Mouse (Mus musculus) ES-E14 (cell line): ENCODE measurements around the gene Dab1. TPM values are rescaled to one million over a fixed set of nuclear protein-coding genes. Genes with fewer than 3 reads are reported as not detected.

ENCODE experiments used
- DNase-seq: peaks from one replicate; pipeline ENCODE4 v3.0.0-alpha.2; 2013; ENCODE audit warnings: low read depth, low spot score
- H3K27ac ChIP-seq: 2 replicates; pipeline ENCODE4 v1.5.1; 2012; ENCODE audit warnings: low read depth, mild to moderate bottlenecking, low read length, moderate library complexity, mixed read lengths; ENCODE audit not compliant: poor library complexity, insufficient read depth, severe bottlenecking
- H3K36me3 ChIP-seq: 2 replicates; pipeline ENCODE4 v1.6.1; 2012; ENCODE audit warnings: mild to moderate bottlenecking, low read length, moderate library complexity, mixed read lengths; ENCODE audit not compliant: control insufficient read depth, poor library complexity, insufficient read depth, severe bottlenecking
- H3K4me1 ChIP-seq, 2 experiments: fragments of 150-350 bp in 1 of 2; sonication (generic) in 1 of 2; 2 replicates each; pipeline ENCODE4 v1.6.1; 2012; ENCODE audit warnings: low read length in 2 of 2, mild to moderate bottlenecking in 1 of 2, mixed read lengths in 1 of 2; ENCODE audit not compliant: control insufficient read depth in 2 of 2, insufficient read depth in 2 of 2, poor library complexity in 1 of 2
- H3K4me3 ChIP-seq, 2 experiments: fragments of 150-350 bp in 1 of 2; sonication (generic) in 1 of 2; 2 replicates each; pipeline ENCODE4 v1.5.1; 2012; ENCODE audit warnings: low read length in 2 of 2, low read depth in 1 of 2, mild to moderate bottlenecking in 1 of 2, mixed read lengths in 1 of 2; ENCODE audit not compliant: insufficient read depth in 1 of 2, poor library complexity in 1 of 2, severe bottlenecking in 1 of 2
- H3K9ac ChIP-seq: 2 replicates; pipeline ENCODE4 v1.6.1; 2012; ENCODE audit warnings: low read depth, mild to moderate bottlenecking, low read length, mixed read lengths; ENCODE audit not compliant: poor library complexity, insufficient read depth, severe bottlenecking
- H3K9me3 ChIP-seq: fragments of 150-350 bp; sonication (generic); 2 replicates; pipeline ENCODE4 v1.6.1; 2012; ENCODE audit warnings: low read depth, mild to moderate bottlenecking, low read length; ENCODE audit not compliant: control insufficient read depth, insufficient read depth
- CHD2 ChIP-seq: IDR thresholded peaks from 2 replicates; pipeline ENCODE4 v1.6.1; 2014; ENCODE audit warnings: mild to moderate bottlenecking, low read depth, low read length, inconsistent platforms
- HCFC1 ChIP-seq: IDR thresholded peaks from 2 replicates; pipeline ENCODE4 v1.6.1; 2012; ENCODE audit warnings: low read length, inconsistent platforms, borderline replicate concordance; ENCODE audit not compliant: insufficient read depth
- MAFK ChIP-seq: IDR thresholded peaks from 2 replicates; pipeline ENCODE4 v1.6.1; 2014; ENCODE audit warnings: mild to moderate bottlenecking, low read depth, low read length, inconsistent platforms; ENCODE audit not compliant: insufficient read depth
- ZC3H11A ChIP-seq: IDR thresholded peaks from 2 replicates; pipeline ENCODE4 v1.6.1; 2012; ENCODE audit warnings: low read depth, mild to moderate bottlenecking, inconsistent platforms, low read length, borderline replicate concordance
- ZNF384 ChIP-seq: IDR thresholded peaks from 2 replicates; pipeline ENCODE4 v1.6.1; 2012; ENCODE audit warnings: low read depth, low read length, inconsistent platforms
- in situ Hi-C, 2 experiments: fragments of 600-800 bp; cut with MboI; formaldehyde crosslinking; loops; one replicate each; pipeline ENCODE4 v1.15.1; 2025; ENCODE audit warnings: low sequenced_read_pairs in 2 of 2, inconsistent platforms in 1 of 2; ENCODE audit not compliant: unreplicated experiment in 2 of 2
- total RNA-seq: library from RNA; depleted of rRNA; stranded (reverse); fragments of 300-350 nt; gene quantifications from 2 replicates; pipeline ENCODE4 v1.2.3, GENCODE M21; 2012

Dab1 gene
- total RNA-seq, 1 experiment, result 7.9 TPM

GRCm38 (mm10) chr4:104766065-104766464 is 1146.9 kb downstream of the Dab1 start, which contains the start of gene C8b:
Gene C8b, plus strand, starts transcription at chr4:104766317.
- H3K36me3 ChIP-seq, result no peaks in the 10 kb centered on the region
- H3K27ac ChIP-seq, result no peak within 1 kb of the TSS
- H3K4me3 ChIP-seq, result no peak within 1 kb of the TSS
- in situ Hi-C loops, result no loop called here
- no peak for TF ChIP-seq MAFK
- no peak for TF ChIP-seq CHD2
- no peak for TF ChIP-seq ZC3H11A
- TF ChIP-seq ZNF384, result no peak
- TF ChIP-seq HCFC1, result no peak
- no peaks in the 10 kb centered on the region for H3K4me1 ChIP-seq
- no peaks in the 10 kb centered on the region for H3K9me3 ChIP-seq
- H3K9ac ChIP-seq, result no peak within 1 kb of the TSS
- DNase-seq, result no peak

- H3K4me3 ChIP-seq, result no peak overlapping the region
These were observed 1149.0 kb downstream of the Dab1 start for GRCm38 (mm10) chr4:104768190-104768589.

GRCm38 (mm10) chr4:104769602-104770001 is 1150.4 kb downstream of the Dab1 start:
- no peaks in the 10 kb centered on the region for H3K4me1 ChIP-seq
- no peaks in the 10 kb centered on the region for H3K9me3 ChIP-seq
- H3K4me3 ChIP-seq, result no peak overlapping the region
- no peak overlapping the region for H3K27ac ChIP-seq
- DNase-seq, result no peak
- H3K36me3 ChIP-seq, result no peaks in the 10 kb centered on the region
- in situ Hi-C loops, result no loop called here
- no peak overlapping the region for H3K9ac ChIP-seq
- TF ChIP-seq ZC3H11A (no peak), MAFK (no peak)

More at GRCm38 (mm10) chr4:104768190-104768589, 1149.0 kb downstream of the Dab1 start:
- Histone ChIP-seq H3K9me3 (no peaks in the 10 kb centered on the region), H3K27ac (no peak overlapping the region), H3K4me1 (no peaks in the 10 kb centered on the region), H3K36me3 (no peaks in the 10 kb centered on the region), H3K9ac (no peak overlapping the region)
- no peak for DNase-seq
- in situ Hi-C loops, result no loop called here
- TF ChIP-seq CHD2, result no peak
- TF ChIP-seq ZC3H11A, result no peak
- TF ChIP-seq HCFC1, result no peak
- TF ChIP-seq ZNF384, result no peak
- TF ChIP-seq MAFK, result no peak

- TF ChIP-seq MAFK (no peak), ZC3H11A (no peak), HCFC1 (no peak), CHD2 (no peak), ZNF384 (no peak)
- no peak for DNase-seq
- H3K4me1 ChIP-seq, result no peaks in the 10 kb centered on the region
- no peaks in the 10 kb centered on the region for H3K9me3 ChIP-seq
- in situ Hi-C loops, result no loop called here
- no peak overlapping the region for H3K4me3 ChIP-seq
- H3K9ac ChIP-seq, result no peak overlapping the region
- no peak overlapping the region for H3K27ac ChIP-seq
- H3K36me3 ChIP-seq, result no peaks in the 10 kb centered on the region
These were observed 1151.2 kb downstream of the Dab1 start for GRCm38 (mm10) chr4:104770331-104770730.

GRCm38 (mm10) chr4:104775601-104776000 is 1156.4 kb downstream of the Dab1 start:
- DNase-seq, result no peak
- in situ Hi-C loops, result no loop called here
- no peak overlapping the region for H3K4me3 ChIP-seq
- no peak overlapping the region for H3K9ac ChIP-seq
- no peaks in the 10 kb centered on the region for H3K36me3 ChIP-seq
- no peaks in the 10 kb centered on the region for H3K4me1 ChIP-seq
- no peak overlapping the region for H3K27ac ChIP-seq
- TF ChIP-seq HCFC1 (no peak), ZC3H11A (no peak), MAFK (no peak), CHD2 (no peak), ZNF384 (no peak)
- H3K9me3 ChIP-seq, result no peaks in the 10 kb centered on the region
